Mouse (Mus musculus): ENCODE results near the gene Ywhab. TPM values are rescaled to one million over a fixed set of nuclear protein-coding genes. Genes with fewer than 3 reads are reported as not detected.

The Ywhab gene
- total RNA-seq, 2 experiments from 2014 or later, result 506 to 588 TPM

DNA sequence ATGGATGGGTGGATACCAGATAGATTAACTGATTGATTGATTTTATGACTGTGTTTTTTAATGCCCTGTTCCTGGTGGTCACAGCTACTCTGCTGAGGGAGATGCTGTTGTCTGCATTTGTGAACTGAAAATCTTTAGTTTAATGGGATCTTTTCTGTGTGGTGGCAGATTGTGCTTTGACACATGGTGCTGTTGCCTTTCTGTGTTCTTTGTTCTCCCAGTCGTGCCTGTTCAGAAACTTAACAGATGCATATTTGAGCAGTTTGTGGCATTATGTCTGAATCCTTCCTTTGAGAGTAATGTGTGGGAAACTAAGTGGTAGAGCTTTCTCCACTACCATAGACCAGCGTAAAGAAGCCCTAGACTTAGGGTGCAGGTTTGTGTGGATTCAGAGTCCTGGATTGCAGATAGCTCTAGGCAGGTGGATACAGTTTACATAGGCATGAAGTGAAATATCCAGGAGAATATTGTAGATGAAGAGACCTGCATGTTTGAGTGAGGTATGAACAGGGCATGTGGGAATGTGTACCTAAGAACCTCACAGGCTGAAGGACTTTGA lies 13.3 kb downstream of the Ywhab start:
- no peak for DNase-seq (ENCODE audit: extremely low spot score in 1 of 2, low spot score in 1 of 2)

DNA sequence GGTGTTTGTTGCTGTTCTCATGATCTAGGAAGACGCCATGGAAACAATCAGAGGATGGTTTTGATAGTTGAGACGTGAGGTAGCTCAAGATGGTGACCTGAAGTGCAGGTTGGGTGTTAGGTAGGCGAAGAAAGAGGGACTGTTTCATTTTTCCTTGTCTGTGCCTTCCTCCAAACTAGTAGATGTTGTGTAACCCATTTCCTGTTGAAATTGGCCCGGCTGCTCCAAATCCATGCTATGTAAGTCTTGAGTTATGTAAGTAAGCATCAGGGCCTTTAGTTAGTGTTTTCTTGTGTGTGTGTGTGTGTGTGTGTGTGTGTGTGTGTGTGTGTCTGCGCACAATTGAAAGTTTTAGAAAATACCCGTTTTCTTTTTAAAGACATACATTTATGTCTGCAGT lies 14.5 kb downstream of the Ywhab start:
- no peak for DNase-seq (ENCODE audit: extremely low spot score in 1 of 2, low spot score in 1 of 2)

DNA sequence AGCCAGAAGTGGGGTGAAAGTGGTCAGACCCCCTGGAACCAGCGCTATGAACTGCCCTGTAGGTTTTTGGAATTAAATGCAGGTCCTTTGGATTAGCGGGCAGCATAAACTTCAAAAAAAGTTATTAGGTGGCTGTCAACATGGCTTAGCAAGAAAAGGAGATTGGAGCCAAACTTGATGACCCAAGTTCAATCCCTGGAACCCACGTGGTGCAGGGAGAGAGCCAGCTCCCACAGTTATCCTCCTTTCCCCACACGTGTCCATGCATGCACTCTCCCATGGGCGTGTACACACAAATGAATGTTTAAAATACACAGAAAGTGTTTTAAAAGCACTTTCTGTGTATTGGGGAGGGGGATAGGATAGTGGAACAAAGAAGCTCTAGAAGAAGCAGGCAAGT lies 15.7 kb downstream of the Ywhab start:
- DNase-seq (ENCODE audit: extremely low spot score in 1 of 2, low spot score in 1 of 2), result no peak

DNA sequence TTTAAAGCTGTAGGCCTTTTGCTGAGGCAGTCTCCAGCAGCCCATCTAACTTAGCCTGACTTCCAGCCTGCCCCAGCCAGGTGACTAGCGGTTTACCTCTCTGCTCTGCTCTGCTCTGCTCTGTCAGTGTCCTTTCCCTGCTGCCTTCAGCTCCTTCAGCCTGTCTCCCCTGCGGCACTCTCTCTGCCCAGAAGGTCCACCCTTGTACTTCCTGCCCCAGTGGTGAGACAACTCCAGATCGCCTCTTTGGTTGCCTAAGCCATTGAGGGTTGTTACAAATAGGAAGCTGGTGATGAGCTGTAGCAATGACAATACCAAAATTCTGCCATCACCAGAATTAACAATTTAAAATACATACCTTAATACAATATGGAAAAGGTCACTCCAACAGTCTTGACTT lies 16.2 kb downstream of the Ywhab start:
- no peak for DNase-seq (ENCODE audit: extremely low spot score in 1 of 2, low spot score in 1 of 2)

DNA sequence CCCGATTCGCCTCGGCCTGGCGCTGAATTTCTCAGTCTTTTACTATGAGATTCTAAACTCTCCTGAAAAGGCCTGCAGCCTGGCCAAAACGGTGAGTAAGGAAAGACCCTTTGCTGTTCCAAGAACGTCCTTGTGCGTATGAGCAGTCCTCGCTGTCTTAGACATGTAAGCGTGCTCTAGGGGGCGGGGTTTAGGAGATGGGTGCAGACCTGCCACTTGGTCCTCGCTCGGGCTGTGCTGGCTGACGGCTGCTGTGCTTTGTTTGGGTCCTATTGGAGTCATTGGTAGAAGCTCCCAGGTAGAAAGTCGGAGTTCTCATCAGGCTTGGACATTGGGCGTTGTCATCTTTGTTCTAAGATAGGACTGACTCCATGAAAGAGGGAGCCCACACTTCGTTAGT lies 20.5 kb downstream of the Ywhab start:
- no peak for DNase-seq (ENCODE audit: extremely low spot score in 1 of 2, low spot score in 1 of 2)

DNA sequence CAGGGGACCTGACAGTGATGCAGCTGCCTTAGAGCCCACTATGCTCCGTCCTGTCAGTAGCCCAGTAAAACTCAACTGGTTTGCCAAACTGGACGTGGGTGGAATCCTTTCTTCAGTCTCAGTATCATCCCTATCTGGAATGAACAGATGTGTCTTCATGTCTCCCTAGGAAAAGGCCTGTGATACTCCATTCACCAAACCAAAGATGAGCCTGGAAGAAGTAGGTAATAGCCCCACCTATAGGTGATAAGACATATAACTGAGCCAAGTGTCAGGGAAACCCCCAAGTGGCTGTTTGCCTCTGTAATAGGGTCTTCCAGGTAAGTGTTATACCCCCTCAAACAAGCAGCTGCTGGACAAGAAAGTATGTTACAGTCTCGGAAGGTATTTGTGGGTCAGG lies 24.1 kb downstream of the Ywhab start:
- no peak for DNase-seq (ENCODE audit: extremely low spot score in 1 of 2, low spot score in 1 of 2)

DNA sequence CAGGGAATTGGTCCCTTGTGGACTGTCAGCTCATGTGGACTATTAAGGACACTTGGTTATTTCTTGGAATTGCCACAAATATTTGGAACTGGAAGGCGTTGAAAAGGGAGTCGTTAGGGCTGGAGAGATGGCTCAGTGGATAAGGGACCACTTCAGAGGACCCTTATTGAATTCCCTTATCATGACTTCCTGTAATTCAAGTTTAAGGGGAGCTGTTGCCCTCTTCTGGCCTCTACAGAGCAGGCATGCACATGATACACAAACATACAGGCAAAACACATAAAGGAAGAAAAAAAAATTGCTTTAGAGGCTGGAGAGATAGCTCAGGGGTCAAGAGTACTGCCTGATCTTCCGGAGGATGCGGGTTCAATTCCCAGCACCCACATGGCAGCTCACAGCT lies 25.2 kb downstream of the Ywhab start:
- DNase-seq (ENCODE audit: extremely low spot score in 1 of 2, low spot score in 1 of 2), result no peak

DNA sequence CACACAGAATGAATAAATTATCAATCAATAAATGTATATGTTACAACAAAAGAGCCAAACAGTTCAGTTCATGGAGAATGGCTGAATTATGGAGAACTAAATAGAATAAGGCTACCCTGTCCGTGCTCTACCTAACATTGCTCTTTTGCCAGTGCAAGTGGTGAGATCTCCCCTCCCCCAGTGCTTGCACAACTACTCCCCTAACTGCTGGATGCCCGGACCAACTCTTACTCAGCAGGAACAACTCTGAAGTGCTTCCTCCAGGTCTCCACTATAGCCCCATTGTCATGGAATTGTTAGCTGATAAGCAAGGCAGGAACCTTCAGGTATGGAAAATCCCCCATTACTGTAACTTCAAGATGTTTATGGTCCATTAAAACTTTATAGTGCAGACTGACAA lies 27.3 kb downstream of the Ywhab start:
- DNase-seq (ENCODE audit: extremely low spot score in 1 of 2, low spot score in 1 of 2), result no peak

DNA sequence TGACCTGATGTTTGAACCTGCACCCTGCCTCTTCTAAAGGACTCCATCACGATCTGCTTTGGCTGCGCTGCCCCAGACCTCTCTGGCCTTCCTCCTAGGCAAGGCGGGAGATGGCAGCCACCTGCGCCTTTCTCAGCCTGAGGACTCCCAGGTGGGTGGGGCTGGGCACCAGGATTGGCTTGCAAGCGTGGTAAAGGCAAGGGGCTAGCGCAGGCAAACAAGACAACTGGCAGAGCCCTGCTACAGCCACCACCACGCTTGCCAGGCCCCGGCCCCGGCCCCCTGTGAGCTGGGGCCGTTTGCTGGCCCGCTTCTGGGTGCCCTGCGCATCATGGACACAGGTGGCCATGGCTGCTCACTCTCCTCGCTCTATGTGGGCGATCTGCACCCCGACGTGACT lies 30.4 kb downstream of the Ywhab start, which contains the start of gene Pabpc1l:
Gene Pabpc1l (plus strand): TSS at position 301 of the 400 bp plus-strand sequence.
- DNase-seq (ENCODE audit: extremely low spot score in 1 of 2, low spot score in 1 of 2), result no peak

DNA sequence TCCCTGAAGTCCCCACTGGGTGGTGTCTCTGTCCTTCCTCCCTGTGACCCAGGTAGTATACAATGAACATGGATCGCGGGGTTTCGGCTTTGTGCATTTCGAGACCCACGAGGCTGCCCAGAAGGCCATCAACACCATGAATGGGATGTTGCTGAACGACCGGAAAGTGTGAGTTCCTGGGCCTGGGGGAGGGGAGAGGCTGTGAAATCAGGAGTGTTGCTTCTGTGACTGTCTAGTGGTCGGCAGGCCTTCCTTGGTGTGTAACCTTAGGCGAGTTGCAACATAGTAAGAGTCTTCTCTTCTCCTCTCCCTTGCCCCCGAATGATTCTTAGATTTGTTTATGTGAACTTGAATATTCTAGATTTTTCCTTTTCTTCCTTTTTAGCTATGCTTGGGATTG lies 36.4 kb downstream of the Ywhab start:
- DNase-seq (ENCODE audit: extremely low spot score in 1 of 2, low spot score in 1 of 2), result no peak

DNA sequence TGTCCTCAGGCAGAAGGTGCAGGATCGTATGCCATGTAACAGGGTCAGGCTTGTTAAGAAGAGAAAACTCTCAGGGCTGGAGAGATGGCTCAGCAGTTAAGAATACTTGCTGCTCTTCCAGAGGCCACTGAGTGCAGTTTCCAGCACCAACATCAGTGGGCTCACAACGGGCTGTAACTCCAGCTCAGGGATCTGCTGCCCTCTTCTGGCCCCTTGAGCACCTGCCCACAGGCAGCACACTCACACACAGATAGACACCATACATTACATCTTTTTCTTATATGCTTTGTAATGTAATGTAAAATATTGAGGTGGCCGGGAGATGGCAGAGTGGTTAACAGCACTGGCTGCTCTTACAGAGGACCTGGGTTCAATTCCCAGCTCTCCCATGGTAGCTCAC lies 38.2 kb downstream of the Ywhab start:
- no peak for DNase-seq (ENCODE audit: extremely low spot score in 1 of 2, low spot score in 1 of 2)

DNA sequence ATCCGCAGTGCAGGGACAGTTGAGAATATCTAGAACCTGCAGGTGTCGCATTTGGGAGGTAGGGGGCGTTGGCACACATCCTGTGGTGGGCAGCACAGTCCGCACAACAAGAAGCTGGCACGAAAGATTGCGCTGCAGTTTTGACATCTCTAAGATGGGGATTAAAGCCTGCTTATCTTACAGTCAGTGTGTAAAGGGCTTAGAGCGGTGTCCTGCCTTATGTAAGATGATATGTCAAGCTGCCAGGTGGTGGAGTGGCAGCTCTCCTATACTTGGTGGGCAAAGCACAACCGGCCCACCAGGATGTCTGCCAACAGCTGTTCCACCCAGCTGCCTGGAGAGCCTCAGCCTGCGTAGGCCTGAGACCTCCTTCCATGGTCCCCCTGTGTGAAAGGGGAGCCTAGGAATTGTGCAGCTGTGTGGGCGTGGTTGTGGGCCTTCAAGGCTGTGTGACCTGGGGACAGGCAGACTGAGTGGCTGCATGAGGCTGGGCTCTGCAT lies 41.8 kb downstream of the Ywhab start:
- DNase-seq (ENCODE audit: extremely low spot score in 1 of 2, low spot score in 1 of 2), result no peak

DNA sequence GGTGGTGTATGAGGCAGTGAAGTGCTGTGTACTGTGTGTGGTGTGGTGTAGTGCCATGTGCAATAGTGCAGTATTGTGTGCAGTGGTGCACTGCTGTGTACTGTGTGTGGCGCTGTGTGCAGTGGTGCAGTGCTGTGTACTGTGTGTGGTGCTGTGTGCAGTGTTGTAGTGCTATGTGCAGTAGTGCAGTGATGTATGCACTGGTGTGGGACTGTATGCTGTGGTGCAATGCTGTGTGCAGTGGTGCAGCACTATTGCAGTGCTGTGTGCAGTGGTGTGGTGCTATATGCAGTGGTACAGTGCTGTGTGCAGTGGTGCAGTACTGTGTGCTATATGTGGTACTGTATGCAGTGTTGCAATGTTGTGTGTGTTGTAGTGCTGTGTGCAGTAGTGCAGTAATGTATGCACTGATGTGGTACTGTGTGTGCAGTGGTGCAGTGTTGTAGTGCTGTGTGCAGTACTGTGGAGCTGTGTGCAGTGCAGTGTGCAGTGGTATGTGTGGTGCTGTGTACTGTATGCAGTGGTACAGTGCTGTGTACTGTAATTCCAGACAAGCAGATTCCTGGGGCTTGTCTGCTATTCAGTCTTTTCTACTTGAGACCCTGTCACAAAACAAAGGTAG lies 43.8 kb downstream of the Ywhab start:
- no peak for DNase-seq (ENCODE audit: extremely low spot score in 1 of 2, low spot score in 1 of 2)

DNA sequence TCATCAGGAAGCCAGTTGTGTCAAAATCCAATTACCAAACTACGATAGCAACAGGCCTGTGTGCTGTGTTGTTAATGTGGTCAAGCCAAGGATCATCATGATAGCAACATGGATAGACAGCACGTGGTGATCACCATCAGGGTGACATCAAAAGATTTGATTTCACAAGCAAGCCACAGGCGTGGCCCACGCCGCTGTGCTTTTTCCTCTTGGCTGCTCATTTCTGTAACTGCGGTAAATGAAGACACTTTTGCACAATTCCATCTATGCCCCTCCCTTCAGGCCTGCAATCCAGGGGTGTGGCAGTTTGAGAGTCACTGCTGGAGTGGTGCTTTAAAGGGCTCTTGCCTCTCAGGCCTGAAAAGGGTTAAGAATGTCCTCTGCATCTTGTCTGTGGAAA lies 46.2 kb downstream of the Ywhab start:
- DNase-seq (ENCODE audit: extremely low spot score in 1 of 2, low spot score in 1 of 2), result no peak

DNA sequence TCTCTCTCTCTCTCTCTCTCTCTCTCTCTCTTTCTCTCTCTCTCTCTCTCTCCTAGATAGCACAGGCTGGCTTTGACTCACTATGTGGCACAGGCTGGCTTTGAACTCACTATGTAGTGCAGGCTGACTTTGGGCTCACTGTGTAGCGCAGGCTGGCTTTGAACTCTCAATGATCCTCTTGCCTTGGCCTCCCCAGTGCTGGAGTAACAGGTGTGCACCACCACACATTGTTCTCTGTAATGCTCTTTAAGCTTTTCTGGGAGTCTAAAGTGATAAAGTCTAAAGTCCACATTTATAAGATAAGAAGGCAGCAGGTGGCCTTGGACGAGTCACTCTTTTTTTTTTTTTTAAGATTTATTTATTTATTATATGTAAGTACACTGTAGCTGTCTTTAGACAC lies 46.8 kb downstream of the Ywhab start:
- no peak for DNase-seq (ENCODE audit: extremely low spot score in 1 of 2, low spot score in 1 of 2)

DNA sequence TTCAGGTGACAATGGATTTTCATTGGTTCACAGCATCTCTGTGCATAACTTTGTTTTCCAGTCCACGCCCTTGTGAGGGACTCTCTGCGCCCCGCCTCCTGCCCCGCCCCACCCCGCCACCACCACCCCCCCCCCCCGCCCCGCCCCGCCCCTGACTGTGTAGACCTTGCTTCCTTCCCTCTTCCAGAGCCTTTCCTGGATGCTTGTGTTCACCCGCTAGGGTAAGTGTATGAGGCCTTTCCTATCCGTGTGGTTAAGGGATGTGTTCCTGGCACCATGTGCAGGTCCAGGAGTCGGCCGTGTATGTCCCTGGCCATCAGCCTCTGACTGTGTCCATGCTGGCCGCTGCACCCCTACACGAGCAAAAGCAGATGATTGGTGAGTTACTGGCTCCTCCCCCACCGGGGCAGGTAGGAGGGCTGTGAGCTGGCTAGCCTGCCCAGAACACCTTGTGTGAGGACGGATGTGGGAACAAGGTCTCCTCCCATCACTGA lies 52.5 kb downstream of the Ywhab start:
- DNase-seq (ENCODE audit: extremely low spot score in 1 of 2, low spot score in 1 of 2), result no peak

DNA sequence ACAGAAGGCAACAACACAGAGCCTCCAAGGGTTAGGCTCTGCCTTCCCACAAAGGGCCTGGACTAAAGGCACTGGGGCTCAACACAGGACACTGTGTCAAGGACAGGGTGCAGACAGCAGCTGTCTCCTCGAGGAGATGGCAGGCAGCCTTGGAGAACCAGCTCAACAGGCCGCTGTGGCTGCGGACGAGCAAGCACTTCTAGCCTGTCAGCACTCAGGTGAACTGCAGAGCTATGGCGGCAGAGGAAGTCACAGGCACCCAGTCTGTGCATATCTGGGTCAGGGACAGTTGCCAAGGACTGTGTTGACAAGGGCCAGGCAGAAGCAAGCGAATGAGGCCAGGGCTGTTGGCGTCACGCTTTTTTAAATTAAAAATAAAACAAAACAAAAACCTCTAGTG lies 59.0 kb downstream of the Ywhab start:
- DNase-seq (ENCODE audit: extremely low spot score in 1 of 2, low spot score in 1 of 2), result no peak

DNA sequence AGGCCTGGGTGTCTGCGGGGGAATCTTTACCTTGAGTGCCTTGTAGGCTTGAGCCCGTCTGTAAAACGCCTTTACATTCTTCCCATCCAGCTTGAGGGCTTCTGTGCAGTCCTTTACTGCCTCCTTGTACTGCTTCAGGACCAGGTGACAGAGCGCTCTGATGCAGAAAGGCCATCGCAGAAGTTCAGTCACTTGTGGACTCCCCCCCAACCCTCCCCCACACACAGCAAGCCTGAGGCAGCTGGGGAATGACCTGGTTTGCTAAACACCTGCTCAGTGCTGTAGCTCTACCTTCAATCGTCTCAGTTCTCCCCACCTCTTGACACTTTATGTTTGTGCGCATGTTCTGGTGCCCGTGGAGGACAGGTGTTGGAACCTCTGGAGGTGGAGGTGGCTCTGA lies 59.9 kb downstream of the Ywhab start:
- DNase-seq (ENCODE audit: extremely low spot score in 1 of 2, low spot score in 1 of 2), result no peak

DNA sequence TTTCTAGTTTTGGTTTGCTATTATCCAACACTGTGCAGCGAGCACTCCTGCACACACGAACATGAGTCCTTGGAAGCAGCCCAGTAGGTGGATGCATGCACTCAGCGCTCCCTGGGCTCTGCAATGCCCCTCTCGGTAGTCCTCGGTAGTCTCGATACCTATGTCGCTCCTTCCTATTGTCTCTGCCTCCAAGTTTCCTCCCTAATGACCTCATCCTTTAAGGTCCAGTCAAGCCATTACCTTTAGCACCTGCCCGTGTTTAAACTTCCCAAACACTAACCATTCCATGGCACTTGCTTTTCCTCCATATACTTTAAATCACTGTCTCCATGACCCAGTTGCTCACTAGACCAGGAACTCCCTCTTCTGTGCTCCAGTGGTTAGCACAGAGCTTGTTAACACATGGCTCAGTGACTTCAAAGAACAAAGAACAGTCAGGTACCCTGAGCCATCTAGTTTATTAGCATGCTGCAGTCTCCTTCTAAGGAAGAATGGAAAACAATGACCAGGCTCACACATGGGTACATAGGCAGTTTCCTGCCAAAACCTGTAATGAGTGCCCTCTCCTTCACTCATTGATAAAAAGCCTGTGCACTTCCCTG lies 65.0 kb downstream of the Ywhab start:
- no peak for DNase-seq (ENCODE audit: extremely low spot score in 1 of 2, low spot score in 1 of 2)
